Mouse (Mus musculus) cortical plate, adult 2 months (tissue): Measurements from ENCODE around the gene Nobox.

Experiments
- CTCF ChIP-seq: fragments of 200-500 bp; IDR thresholded peaks from 2 replicates; pipeline ENCODE4 v1.5.1; 2011; ENCODE audit warnings: mild to moderate bottlenecking, control low read depth, low read length; ENCODE audit not compliant: insufficient read depth; ENCODE audit errors: extremely low read depth
- POLR2A ChIP-seq: fragments of 200-500 bp; IDR thresholded peaks from 2 replicates; pipeline ENCODE4 v1.6.1; 2011; ENCODE audit warnings: mild to moderate bottlenecking, low read length, control low read depth; ENCODE audit not compliant: insufficient read depth; ENCODE audit errors: extremely low read depth

GRCm38 (mm10) chr6:43347637-43348036 lies 38.3 kb upstream of the Nobox start:
- TF ChIP-seq POLR2A (no peak), CTCF (no peak)
